Mouse (Mus musculus) cerebellum, adult (tissue): ENCODE measurements around the gene Tcam1.

Experiments
- ATAC-seq: cut with Nextera tagmentation; 2 replicates; pipeline ENCODE4 v1.9.2; 2017; ENCODE audit warnings: mild to moderate bottlenecking, moderate library complexity, mixed read lengths; ENCODE audit not compliant: insufficient number of reproducible peaks, low FRiP score, low TSS enrichment

The Tcam1 gene

GRCm38 (mm10) chr11:106272644-106273310 is 3.7 kb upstream of the Tcam1 start, which contains the start of gene Smarcd2:
Gene Smarcd2, minus strand, starts transcription at chr11:106272972.
- peak; percentile 67 for ATAC-seq

GRCm38 (mm10) chr11:106273311-106273684 is 3.2 kb upstream of the Tcam1 start:
- ATAC-seq, result no peak

- ATAC-seq, result no peak
Measured at GRCm38 (mm10) chr11:106273811-106274210, 2.7 kb upstream of the Tcam1 start.

GRCm38 (mm10) chr11:106274374-106274773 is 2.1 kb upstream of the Tcam1 start:
- ATAC-seq, result no peak

GRCm38 (mm10) chr11:106274971-106275411 is 1.5 kb upstream of the Tcam1 start:
- no peak for ATAC-seq

GRCm38 (mm10) chr11:106282452-106282851 is 6.0 kb downstream of the Tcam1 start:
- ATAC-seq, result no peak

GRCm38 (mm10) chr11:106283371-106283770 is 6.9 kb downstream of the Tcam1 start:
- ATAC-seq, result no peak

GRCm38 (mm10) chr11:106284126-106284525 is 7.7 kb downstream of the Tcam1 start:
- no peak for ATAC-seq

- ATAC-seq, result no peak
Measured at GRCm38 (mm10) chr11:106286206-106286605, 9.7 kb downstream of the Tcam1 start.

GRCm38 (mm10) chr11:106286987-106287386 is 10.5 kb downstream of the Tcam1 start:
- peak; percentile 71 for ATAC-seq

GRCm38 (mm10) chr11:106289369-106289768 is 12.9 kb downstream of the Tcam1 start:
- ATAC-seq, result peak; percentile 58; the same call in 1 of the 2 replicates

- no peak for ATAC-seq
Measured at GRCm38 (mm10) chr11:106290376-106290775, 13.9 kb downstream of the Tcam1 start.

- no peak for ATAC-seq
Measured at GRCm38 (mm10) chr11:106291861-106292260, 15.4 kb downstream of the Tcam1 start.

GRCm38 (mm10) chr11:106301765-106302164 is 25.3 kb downstream of the Tcam1 start, which contains the start of gene Gh:
Gene Gh, minus strand, starts transcription at chr11:106301865.
- no peak for ATAC-seq

- ATAC-seq, result peak; percentile 64; the same call in 1 of the 2 replicates
Measured at GRCm38 (mm10) chr11:106302634-106303033, 26.2 kb downstream of the Tcam1 start.

- no peak for ATAC-seq
Measured at GRCm38 (mm10) chr11:106305348-106306064, 29.0 kb downstream of the Tcam1 start.

GRCm38 (mm10) chr11:106306065-106306385 is 29.6 kb downstream of the Tcam1 start:
- no peak for ATAC-seq

- ATAC-seq, result no peak
Measured at GRCm38 (mm10) chr11:106306758-106307157, 30.3 kb downstream of the Tcam1 start.

- no peak for ATAC-seq
Measured at GRCm38 (mm10) chr11:106307432-106307831, 31.0 kb downstream of the Tcam1 start.

GRCm38 (mm10) chr11:106308162-106308561 is 31.7 kb downstream of the Tcam1 start:
- ATAC-seq, result no peak

GRCm38 (mm10) chr11:106310123-106310522 is 33.7 kb downstream of the Tcam1 start:
- no peak for ATAC-seq

GRCm38 (mm10) chr11:106313533-106313932 is 37.1 kb downstream of the Tcam1 start:
- ATAC-seq, result no peak
